Mouse (Mus musculus) embryonic facial prominence, embryonic 15.5 days (tissue): ENCODE measurements around the gene Chad. TPM values are rescaled to one million over a fixed set of nuclear protein-coding genes. Genes with fewer than 3 reads are reported as not detected.

Source experiments
- ATAC-seq: fragments of 200-750 bp; cut with Nextera tagmentation; 2 replicates; pipeline ENCODE4 v1.8.0; 2017; ENCODE audit warnings: low read depth, moderate TSS enrichment; ENCODE audit not compliant: insufficient number of reproducible peaks, low FRiP score, low TSS enrichment
- H3K27ac ChIP-seq: fragments of 300-500 bp; sonication (generic); replicated peaks from 2 replicates; pipeline ENCODE4 v1.5.1; 2015; ENCODE audit warnings: mild to moderate bottlenecking, inconsistent platforms
- H3K27me3 ChIP-seq: fragments of 300-500 bp; sonication (generic); 2 replicates; pipeline ENCODE4 v1.6.1; 2015; ENCODE audit warnings: inconsistent platforms
- H3K36me3 ChIP-seq: fragments of 300-500 bp; sonication (generic); 2 replicates; pipeline ENCODE4 v1.6.1; 2015; ENCODE audit warnings: mild to moderate bottlenecking, inconsistent platforms
- H3K4me1 ChIP-seq: fragments of 300-500 bp; sonication (generic); 2 replicates; pipeline ENCODE4 v1.6.1; 2015; ENCODE audit warnings: inconsistent platforms
- H3K4me2 ChIP-seq: fragments of 300-500 bp; sonication (generic); replicated peaks from 2 replicates; pipeline ENCODE4 v1.6.1; 2015; ENCODE audit warnings: mild to moderate bottlenecking, inconsistent platforms
- H3K4me3 ChIP-seq: fragments of 300-500 bp; sonication (generic); replicated peaks from 2 replicates; pipeline ENCODE4 v1.5.1; 2015; ENCODE audit warnings: mild to moderate bottlenecking, inconsistent platforms
- H3K9ac ChIP-seq: fragments of 300-500 bp; sonication (generic); 2 replicates; pipeline ENCODE4 v1.6.1; 2015; ENCODE audit warnings: inconsistent platforms
- H3K9me3 ChIP-seq: fragments of 300-500 bp; sonication (generic); replicated peaks from 2 replicates; pipeline ENCODE4 v1.6.1; 2016; ENCODE audit warnings: inconsistent platforms
- WGBS: fragments of 180-500 bp; shearing (Covaris S2); methylation state at CpG from one replicate; pipeline ENCODE4 v1.1.7; 2015; 5-methylcytosine and 5-hydroxymethylcytosine counted together
- polyA plus RNA-seq: library from polyadenylated mRNA; unstranded; fragments of >200 nt; fragmentation: Nextera tagmentation; extraction: Ambion mirVana; gene quantifications from 2 replicates; pipeline ENCODE4 v1.2.1, GENCODE M21; 2015

Gene Chad
- polyA plus RNA-seq, 1 experiment from 2014 or later = 12.0 TPM

DNA sequence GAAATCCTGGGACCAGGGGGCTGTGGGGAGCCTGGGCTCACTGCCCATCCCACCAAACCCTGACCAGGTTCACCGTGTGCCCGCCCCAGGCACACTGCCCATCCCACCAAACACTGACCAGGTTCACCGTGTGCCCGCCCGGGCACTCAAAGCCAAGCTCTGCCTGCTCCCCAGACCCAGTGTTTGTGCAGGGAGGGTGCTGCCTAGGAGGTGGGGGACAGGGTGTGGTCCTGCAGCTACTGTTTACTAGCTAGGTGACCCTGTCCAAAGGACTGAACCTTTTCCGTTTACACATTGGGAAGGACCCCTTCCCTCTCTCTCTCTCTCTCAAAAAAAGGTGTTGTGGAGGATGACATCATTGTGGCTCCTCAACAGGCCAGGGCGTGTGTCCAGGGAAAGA lies 2.5 kb downstream of the Chad start:
- WGBS = 90% methylated on average over 7 of the region's 7 CpGs
- H3K4me1 ChIP-seq = peaks cover 14% of the 10 kb centered on the region
- no peak overlapping the region for H3K9ac ChIP-seq
- peaks cover 25% of the 10 kb centered on the region for H3K36me3 ChIP-seq
- H3K4me2 ChIP-seq = no peak overlapping the region
- no peak for ATAC-seq
- no peaks in the 10 kb centered on the region for H3K9me3 ChIP-seq
- no peak overlapping the region for H3K27ac ChIP-seq
- no peak overlapping the region for H3K4me3 ChIP-seq
- peaks cover 25% of the 10 kb centered on the region for H3K27me3 ChIP-seq

- Histone ChIP-seq H3K9ac (no peak overlapping the region), H3K9me3 (no peaks in the 10 kb centered on the region), H3K4me1 (no peaks in the 10 kb centered on the region), H3K4me2 (no peak overlapping the region), H3K27ac (no peak overlapping the region), H3K4me3 (no peak overlapping the region), H3K36me3 (peaks cover 25% of the 10 kb centered on the region), H3K27me3 (peaks cover 9% of the 10 kb centered on the region; the same call in 1 of the 2 replicates)
- 57% methylated on average over 9 of the region's 9 CpGs for WGBS
- no peak for ATAC-seq
Measured at GRCm38 (mm10) chr11:94570612-94571011, 5.8 kb downstream of the Chad start.

DNA sequence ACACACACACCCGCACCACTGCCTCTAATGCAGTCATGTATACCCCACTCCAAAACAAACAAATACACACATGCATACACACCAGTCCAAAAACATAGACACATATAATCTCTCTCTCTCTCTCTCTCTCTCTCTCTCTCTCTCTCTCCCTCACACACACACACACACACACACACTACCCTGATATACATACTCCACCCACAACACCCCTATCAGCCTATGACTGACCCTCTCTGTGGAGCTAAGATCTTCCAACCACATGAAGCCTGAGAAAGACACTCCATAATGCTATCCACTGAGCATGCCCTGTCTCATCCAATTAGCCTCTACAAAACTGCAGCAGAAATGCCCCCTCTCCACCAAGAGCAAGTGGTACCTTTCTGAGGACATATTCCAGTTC lies 7.0 kb downstream of the Chad start:
- H3K27me3 ChIP-seq = no peaks in the 10 kb centered on the region
- peaks cover 25% of the 10 kb centered on the region for H3K36me3 ChIP-seq
- no peak overlapping the region for H3K4me3 ChIP-seq
- H3K9me3 ChIP-seq = no peaks in the 10 kb centered on the region
- WGBS = 93% methylated on average over 1 of the region's 1 CpGs
- ATAC-seq = no peak
- H3K4me2 ChIP-seq = no peak overlapping the region
- H3K9ac ChIP-seq = no peak overlapping the region
- H3K4me1 ChIP-seq = no peaks in the 10 kb centered on the region
- H3K27ac ChIP-seq = no peak overlapping the region

DNA sequence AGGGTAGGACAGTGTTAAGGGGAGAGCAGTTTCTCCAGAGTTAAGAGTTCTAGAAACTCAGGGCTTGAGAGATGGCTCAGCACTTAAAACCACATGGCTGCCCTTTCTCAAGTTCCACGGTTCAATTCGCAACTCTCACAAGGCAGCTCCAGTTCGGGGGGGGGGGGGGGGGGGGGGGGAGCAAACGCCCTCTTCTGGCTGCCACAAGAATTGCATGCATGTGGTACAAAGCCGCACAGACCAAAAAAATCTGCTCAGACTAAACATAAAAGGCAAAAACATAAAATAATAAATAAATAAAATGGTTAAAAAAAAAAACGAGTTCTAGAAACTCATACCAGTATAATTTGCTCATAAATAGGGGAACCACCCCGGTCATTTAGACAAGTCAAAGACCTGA lies 9.7 kb downstream of the Chad start:
- no peaks in the 10 kb centered on the region for H3K27me3 ChIP-seq
- no peak overlapping the region for H3K27ac ChIP-seq
- no peak overlapping the region for H3K4me2 ChIP-seq
- no peak for ATAC-seq
- H3K9ac ChIP-seq = no peak overlapping the region
- H3K36me3 ChIP-seq = peaks cover 8% of the 10 kb centered on the region; the same call in 1 of the 2 replicates
- no peaks in the 10 kb centered on the region for H3K4me1 ChIP-seq
- 18% methylated on average over 7 of the region's 7 CpGs for WGBS
- no peak overlapping the region for H3K4me3 ChIP-seq
- H3K9me3 ChIP-seq = no peaks in the 10 kb centered on the region

DNA sequence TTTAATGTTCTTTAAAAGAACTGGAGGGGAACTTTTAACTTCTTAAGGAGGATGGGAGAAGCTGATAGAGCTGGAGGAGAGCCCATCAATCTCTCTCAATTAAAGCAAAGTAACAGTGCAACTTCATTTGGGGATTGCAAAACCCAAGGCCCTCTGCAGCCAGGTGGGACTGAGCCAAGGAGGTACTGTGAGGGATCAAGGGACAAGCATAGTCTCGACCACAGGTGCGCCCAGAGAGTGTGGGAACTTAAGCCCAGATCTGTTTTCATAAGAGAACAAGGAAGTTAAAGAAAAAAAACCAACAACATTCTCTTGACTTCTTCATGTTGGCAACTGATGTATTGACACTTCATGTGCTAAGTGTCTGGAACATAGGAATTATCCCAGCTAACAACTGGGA lies 10.2 kb downstream of the Chad start:
- no peaks in the 10 kb centered on the region for H3K4me1 ChIP-seq
- H3K4me2 ChIP-seq = no peak overlapping the region
- H3K9me3 ChIP-seq = no peaks in the 10 kb centered on the region
- no peak overlapping the region for H3K4me3 ChIP-seq
- WGBS = 72% methylated on average over 2 of the region's 2 CpGs
- H3K9ac ChIP-seq = no peak overlapping the region
- ATAC-seq = no peak
- peaks cover 3% of the 10 kb centered on the region; the same call in 1 of the 2 replicates for H3K36me3 ChIP-seq
- H3K27ac ChIP-seq = no peak overlapping the region
- H3K27me3 ChIP-seq = no peaks in the 10 kb centered on the region

DNA sequence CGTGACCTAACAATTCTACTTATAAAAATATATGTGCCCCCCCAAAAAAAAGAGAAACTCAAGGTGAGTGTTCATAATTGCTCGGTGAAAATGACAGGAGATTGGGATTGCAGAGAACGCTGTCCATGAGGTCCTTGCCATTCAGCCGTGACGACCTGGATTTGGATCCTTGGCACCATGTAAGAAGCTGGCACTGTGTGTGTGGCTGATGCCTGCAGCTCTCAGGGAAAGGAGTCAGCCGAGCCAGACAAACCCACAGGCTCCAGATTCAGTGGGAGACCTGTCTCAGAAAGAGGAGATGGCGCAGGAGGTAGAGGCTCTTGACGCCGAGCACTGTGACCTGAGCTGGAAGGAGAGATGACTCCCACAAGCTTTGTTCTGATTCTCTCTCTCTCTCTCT lies 11.5 kb downstream of the Chad start:
- Histone ChIP-seq H3K4me2 (no peak overlapping the region), H3K27me3 (no peaks in the 10 kb centered on the region), H3K4me1 (no peaks in the 10 kb centered on the region), H3K36me3 (no peaks in the 10 kb centered on the region; the same call in 1 of the 2 replicates), H3K4me3 (no peak overlapping the region), H3K9ac (no peak overlapping the region), H3K27ac (no peak overlapping the region), H3K9me3 (no peaks in the 10 kb centered on the region)
- WGBS = 89% methylated on average over 9 of the region's 9 CpGs
- no peak for ATAC-seq

- Histone ChIP-seq H3K4me2 (no peak overlapping the region), H3K27ac (no peak overlapping the region), H3K9ac (no peak overlapping the region), H3K9me3 (no peaks in the 10 kb centered on the region), H3K27me3 (no peaks in the 10 kb centered on the region), H3K36me3 (no peaks in the 10 kb centered on the region; the same call in 1 of the 2 replicates), H3K4me1 (no peaks in the 10 kb centered on the region), H3K4me3 (no peak overlapping the region)
- no peak for ATAC-seq
- WGBS = 89% methylated on average over 5 of the region's 5 CpGs
Measured at GRCm38 (mm10) chr11:94580111-94580740, 15.4 kb downstream of the Chad start.

DNA sequence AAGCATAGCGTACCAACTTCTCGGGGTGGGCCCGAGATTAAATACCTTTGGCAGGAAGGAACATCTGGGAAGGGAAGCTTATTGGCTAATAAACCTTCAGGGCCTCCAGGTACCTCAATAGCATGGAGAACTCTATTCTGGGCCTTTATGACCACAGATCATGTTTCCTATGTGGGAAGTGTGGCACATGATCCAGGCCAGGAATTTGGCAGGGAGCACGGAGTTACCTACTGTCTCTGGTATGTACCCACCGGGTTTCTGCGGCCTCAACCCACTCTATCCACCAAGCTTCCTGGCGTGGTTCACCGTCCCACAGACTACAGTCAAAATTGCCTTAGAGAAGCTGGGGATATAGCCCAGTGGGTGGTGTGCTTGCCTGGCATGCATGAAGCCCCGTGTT lies 20.2 kb downstream of the Chad start:
- ATAC-seq = no peak; the same call in 1 of the 2 replicates
- Histone ChIP-seq H3K4me2 (no peak overlapping the region), H3K9ac (no peak overlapping the region), H3K27ac (no peak overlapping the region), H3K4me1 (no peaks in the 10 kb centered on the region), H3K9me3 (no peaks in the 10 kb centered on the region), H3K36me3 (no peaks in the 10 kb centered on the region), H3K27me3 (no peaks in the 10 kb centered on the region), H3K4me3 (no peak overlapping the region)
- WGBS = 85% methylated on average over 9 of the region's 9 CpGs

DNA sequence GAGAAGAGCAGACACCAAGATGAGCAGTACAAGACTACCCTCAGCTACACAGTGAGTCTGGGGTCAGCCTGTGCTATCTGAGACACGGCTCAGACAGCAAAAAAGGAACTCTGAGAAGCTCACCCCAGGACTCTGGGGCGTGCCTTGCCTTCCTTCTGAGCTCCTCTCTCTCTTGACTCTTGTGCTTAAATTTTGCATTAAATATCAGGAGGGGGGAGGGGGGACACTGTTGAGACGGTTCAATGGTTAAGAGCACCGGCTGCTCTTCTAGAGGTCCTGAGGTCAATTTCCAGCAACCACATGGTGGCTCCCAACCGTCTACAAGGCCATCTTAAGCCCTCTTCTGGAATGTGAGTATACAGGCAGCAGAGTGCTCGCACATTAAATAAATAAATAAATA lies 22.7 kb downstream of the Chad start:
- Histone ChIP-seq H3K9ac (no peak overlapping the region), H3K27me3 (no peaks in the 10 kb centered on the region), H3K36me3 (no peaks in the 10 kb centered on the region), H3K4me1 (peaks cover 8% of the 10 kb centered on the region), H3K4me3 (no peak overlapping the region), H3K27ac (no peak overlapping the region), H3K9me3 (no peaks in the 10 kb centered on the region), H3K4me2 (no peak overlapping the region)
- 73% methylated on average over 6 of the region's 6 CpGs for WGBS
- ATAC-seq = no peak

DNA sequence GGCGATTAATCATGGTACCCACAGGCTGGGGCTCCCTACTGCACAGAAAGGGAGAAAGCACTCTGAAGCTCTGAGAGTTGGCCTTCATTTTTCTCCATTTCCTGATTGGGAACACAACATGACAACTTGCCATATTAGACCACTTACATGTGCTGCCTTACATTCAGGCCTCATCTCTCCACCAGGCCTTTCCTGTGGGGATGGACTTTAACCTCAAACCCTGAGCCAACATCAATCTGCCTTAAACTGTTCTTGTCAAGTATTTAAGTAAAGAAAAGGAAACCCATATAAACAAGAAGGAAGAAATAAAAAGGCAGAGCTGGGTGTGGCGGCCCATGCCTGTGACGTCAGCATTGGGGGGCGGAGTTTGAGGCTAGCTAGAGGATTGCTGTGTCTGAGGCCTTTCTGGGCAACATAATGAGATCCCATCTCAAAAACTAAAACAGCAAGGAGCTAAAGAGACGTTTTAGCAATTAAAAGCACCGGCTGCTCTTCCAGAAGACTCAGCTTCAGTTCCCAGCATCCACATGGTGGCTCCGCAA lies 31.5 kb downstream of the Chad start:
- WGBS = 70% methylated on average over 7 of the region's 7 CpGs

GRCm38 (mm10) chr11:94597319-94597718 lies 32.5 kb downstream of the Chad start:
- peaks cover 6% of the 10 kb centered on the region; the same call in 1 of the 2 replicates for H3K36me3 ChIP-seq
- no peak overlapping the region for H3K4me3 ChIP-seq
- no peak overlapping the region for H3K27ac ChIP-seq
- no peaks in the 10 kb centered on the region for H3K27me3 ChIP-seq
- ATAC-seq = no peak
- 72% methylated on average over 4 of the region's 4 CpGs for WGBS
- H3K4me2 ChIP-seq = no peak overlapping the region
- no peaks in the 10 kb centered on the region for H3K9me3 ChIP-seq
- peaks cover 15% of the 10 kb centered on the region for H3K4me1 ChIP-seq
- no peak overlapping the region for H3K9ac ChIP-seq

More for the DNA sequence above, 31.5 kb downstream of the Chad start:
- Histone ChIP-seq H3K9me3 (no peaks in the 10 kb centered on the region), H3K9ac (no peak overlapping the region), H3K36me3 (peaks cover 6% of the 10 kb centered on the region; the same call in 1 of the 2 replicates), H3K4me1 (peaks cover 16% of the 10 kb centered on the region), H3K4me3 (no peak overlapping the region), H3K27ac (no peak overlapping the region), H3K4me2 (no peak overlapping the region), H3K27me3 (no peaks in the 10 kb centered on the region)
- ATAC-seq = no peak
